In the genomic region with DNA sequence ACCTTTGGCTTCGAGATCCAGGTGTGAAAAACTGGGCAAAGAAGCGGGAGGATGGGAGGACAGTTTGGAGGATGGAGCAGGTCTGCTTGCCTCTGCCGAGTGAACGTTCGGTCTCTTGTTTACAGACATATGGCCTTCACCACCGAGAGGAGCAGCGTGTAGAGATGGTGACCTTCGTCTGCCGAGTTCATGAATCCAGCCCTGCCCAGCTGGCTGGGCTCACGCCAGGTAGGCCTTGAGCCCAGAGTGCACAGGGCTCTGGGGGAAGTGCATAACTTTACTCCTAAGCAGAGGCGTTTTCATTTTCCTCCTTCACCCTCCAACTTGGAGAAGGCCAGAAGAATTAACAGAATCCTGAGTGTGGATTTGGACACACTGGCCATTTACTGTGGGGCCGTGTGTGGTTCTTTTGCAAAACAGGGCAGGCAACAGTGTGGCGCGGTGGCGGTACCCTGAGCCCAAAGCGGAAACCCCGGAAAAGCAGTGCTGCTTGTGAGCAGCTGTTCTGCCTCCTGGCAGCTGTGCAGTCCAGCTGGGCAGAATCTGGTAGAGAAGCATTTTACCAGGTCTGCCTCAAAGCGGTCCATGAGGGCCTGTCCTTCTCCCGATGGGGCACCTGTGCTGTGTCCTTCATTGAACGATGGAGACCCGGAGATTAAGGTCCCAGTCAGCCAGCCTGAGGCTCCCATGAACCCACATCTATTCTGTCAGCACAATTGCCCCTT, we compare ENCODE assay signal across 11 mouse cellular contexts. TPM values are rescaled to one million over a fixed set of nuclear protein-coding genes. Genes with fewer than 3 reads are reported as not detected.
A peak's percentile ranks its signal among the peaks of the same experiment; 100 is the strongest.
DNase-seq lines count a peak whose midpoint lies in the region; ATAC-seq lines count a peak whose summit lies in the region.
"Had no signal": no experiment of that assay in that cellular context is flagged by ENCODE, and none has a peak within 500 bp of the region (broad histone marks: within the 10 kb centered on the region; RNA-seq: fewer than 3 reads in every experiment).

No protein-coding gene starts in this region.

- H3K9me3 ChIP-seq in liver, embryonic 16.5 days (replicated peaks; ENCODE audit: control insufficient read depth, low read length) = no peaks in the 10 kb centered on the region
- H3K9me3 ChIP-seq in liver, embryonic 12.5 days (replicated peaks) = no peaks in the 10 kb centered on the region
- no peaks in the 10 kb centered on the region for H3K9me3 ChIP-seq in embryonic facial prominence, embryonic 14.5 days (ENCODE audit: control insufficient read depth, low read length)
- H3K9me3 ChIP-seq in heart, embryonic 12.5 days (replicated peaks) = no peaks in the 10 kb centered on the region
- no peaks in the 10 kb centered on the region for H3K9me3 ChIP-seq in forebrain, embryonic 11.5 days (ENCODE audit: control insufficient read depth, low read length)

- peak; percentile 55 for DNase-seq in embryonic facial prominence, embryonic 14.5 days (ENCODE audit: low spot score)
- DNase-seq in skeletal muscle tissue, adult 2 months (ENCODE audit: low read depth, low spot score) = peak; percentile 82
- DNase-seq in forebrain, embryonic 11.5 days (ENCODE audit: low spot score) = no peak
- DNase-seq in right cerebral cortex, adult 18-20 months = no peak
- DNase-seq in layer of hippocampus, adult 9-10 months (ENCODE audit: low spot score) = no peak
- DNase-seq: layer of hippocampus, adult 9-11 months had no signal

- ATAC-seq in liver, embryonic 16.5 days (ENCODE audit: low read depth) = peak; percentile 51; the same call in 1 of the 2 replicates
- ATAC-seq in liver, embryonic 12.5 days = no peak
- ATAC-seq in embryonic facial prominence, embryonic 14.5 days (ENCODE audit: low read depth) = no peak
- ATAC-seq in heart, embryonic 12.5 days (ENCODE audit: insufficient number of reproducible peaks, low FRiP score) = no peak
- no peak for ATAC-seq in forebrain, embryonic 11.5 days (replicated peaks; ENCODE audit: low FRiP score)
- ATAC-seq: forebrain, embryonic 14.5 days; Patski had no signal

- H3K9ac ChIP-seq in liver, embryonic 16.5 days (ENCODE audit: low read depth, low read length) = no peak overlapping the region
- H3K9ac ChIP-seq in liver, embryonic 12.5 days = no peak overlapping the region
- peak overlapping the region; percentile 50; the same call in 1 of the 2 replicates for H3K9ac ChIP-seq in embryonic facial prominence, embryonic 14.5 days (ENCODE audit: low read depth, low read length)
- H3K9ac ChIP-seq in heart, embryonic 12.5 days = 0 out of 2 replicates have a peak overlapping the region, but pooled peaks have one; percentile 15
- H3K9ac ChIP-seq in forebrain, embryonic 11.5 days (ENCODE audit: low read length) = no peak overlapping the region

- H3K36me3 ChIP-seq in liver, embryonic 16.5 days (ENCODE audit: control insufficient read depth, insufficient read depth) = no peaks in the 10 kb centered on the region
- H3K36me3 ChIP-seq in liver, embryonic 12.5 days = peaks cover 10% of the 10 kb centered on the region; the same call in 1 of the 2 replicates
- peaks cover 43% of the 10 kb centered on the region for H3K36me3 ChIP-seq in embryonic facial prominence, embryonic 14.5 days (ENCODE audit: control insufficient read depth, insufficient read depth, low read length)
- peaks cover 42% of the 10 kb centered on the region for H3K36me3 ChIP-seq in heart, embryonic 12.5 days
- H3K36me3 ChIP-seq in forebrain, embryonic 11.5 days (ENCODE audit: control insufficient read depth, insufficient read depth, low read length) = peaks cover 3% of the 10 kb centered on the region

- WGBS in liver, embryonic 16.5 days (ENCODE audit: insufficient replicate concordance) = 69% methylated on average over 21 of the region's 21 CpGs
- WGBS in liver, embryonic 12.5 days (ENCODE audit: insufficient replicate concordance) = 78% methylated on average over 21 of the region's 21 CpGs
- WGBS in embryonic facial prominence, embryonic 14.5 days = 81% methylated on average over 20 of the region's 21 CpGs
- 85% methylated on average over 21 of the region's 21 CpGs for WGBS in heart, embryonic 12.5 days
- WGBS in forebrain, embryonic 11.5 days = 94% methylated on average over 21 of the region's 21 CpGs

- H3K27ac ChIP-seq in liver, embryonic 16.5 days (ENCODE audit: low read length) = no peak overlapping the region
- H3K27ac ChIP-seq in liver, embryonic 12.5 days = no peak overlapping the region
- H3K27ac ChIP-seq in embryonic facial prominence, embryonic 14.5 days (replicated peaks; ENCODE audit: low read depth, low read length) = peak overlapping the region; percentile 86
- H3K27ac ChIP-seq in heart, embryonic 12.5 days (ENCODE audit: poor library complexity, severe bottlenecking) = no peak overlapping the region
- H3K27ac ChIP-seq in forebrain, embryonic 11.5 days (ENCODE audit: low read depth, low read length) = no peak overlapping the region

- H3K4me2 ChIP-seq in liver, embryonic 16.5 days (ENCODE audit: low read depth, low read length) = no peak overlapping the region
- H3K4me2 ChIP-seq in liver, embryonic 12.5 days = no peak overlapping the region
- H3K4me2 ChIP-seq in embryonic facial prominence, embryonic 14.5 days (ENCODE audit: low read depth, low read length) = no peak overlapping the region
- no peak overlapping the region for H3K4me2 ChIP-seq in heart, embryonic 12.5 days
- H3K4me2 ChIP-seq in forebrain, embryonic 11.5 days (ENCODE audit: low read depth, low read length, severe bottlenecking) = no peak overlapping the region

- no peaks in the 10 kb centered on the region; the same call in none of the 2 replicates for H3K4me1 ChIP-seq in liver, embryonic 16.5 days (ENCODE audit: control insufficient read depth, low read depth, low read length)
- peaks cover 12% of the 10 kb centered on the region; the same call in 1 of the 2 replicates for H3K4me1 ChIP-seq in liver, embryonic 12.5 days
- peaks cover 27% of the 10 kb centered on the region for H3K4me1 ChIP-seq in embryonic facial prominence, embryonic 14.5 days (ENCODE audit: control insufficient read depth, insufficient read depth, low read length)
- peaks cover 45% of the 10 kb centered on the region for H3K4me1 ChIP-seq in heart, embryonic 12.5 days (replicated peaks)
- peaks cover 13% of the 10 kb centered on the region; the same call in 1 of the 2 replicates for H3K4me1 ChIP-seq in forebrain, embryonic 11.5 days (replicated peaks; ENCODE audit: control insufficient read depth, insufficient read depth, low read length)

- no peak overlapping the region for H3K4me3 ChIP-seq in liver, embryonic 16.5 days (ENCODE audit: low read depth, low read length)
- H3K4me3 ChIP-seq in liver, embryonic 12.5 days = no peak overlapping the region
- no peak overlapping the region for H3K4me3 ChIP-seq in embryonic facial prominence, embryonic 14.5 days (ENCODE audit: low read depth, low read length)
- no peak overlapping the region for H3K4me3 ChIP-seq in heart, embryonic 12.5 days
- no peak overlapping the region for H3K4me3 ChIP-seq in forebrain, embryonic 11.5 days (ENCODE audit: low read depth, low read length)

- peaks cover 20% of the 10 kb centered on the region for H3K27me3 ChIP-seq in liver, embryonic 16.5 days (ENCODE audit: control insufficient read depth, insufficient read depth, low read depth, low read length)
- peaks cover 48% of the 10 kb centered on the region for H3K27me3 ChIP-seq in liver, embryonic 12.5 days (replicated peaks)
- no peaks in the 10 kb centered on the region for H3K27me3 ChIP-seq in embryonic facial prominence, embryonic 14.5 days (replicated peaks; ENCODE audit: control insufficient read depth, insufficient read depth, low read length)
- H3K27me3 ChIP-seq in heart, embryonic 12.5 days (replicated peaks) = peaks cover 19% of the 10 kb centered on the region
- H3K27me3 ChIP-seq in forebrain, embryonic 11.5 days (ENCODE audit: control insufficient read depth, insufficient read depth, low read length) = no peaks in the 10 kb centered on the region
- H3K27me3 ChIP-seq: Patski had no signal

RNA-seq across cellular contexts. Expression of a gene that starts 5.0 kb away (rescaled TPM):
- polyA plus RNA-seq in liver, embryonic 16.5 days (2015; fragmentation: Nextera tagmentation; extraction: Ambion mirVana) = 0.36 and 0.54 TPM in 2 replicates
- polyA plus RNA-seq in liver, embryonic 12.5 days (2016; fragmentation: Nextera tagmentation; extraction: Ambion mirVana) = 0.81 and 1.3 TPM in 2 replicates
- 6.1 and 7.9 TPM in 2 replicates for polyA plus RNA-seq in embryonic facial prominence, embryonic 14.5 days (2014; fragmentation: Nextera tagmentation; extraction: Ambion mirVana)
- 6.6 and 7.3 TPM in 2 replicates for polyA plus RNA-seq in heart, embryonic 12.5 days (2016; fragmentation: Nextera tagmentation; extraction: Ambion mirVana)
- 4.6 and 5.6 TPM in 2 replicates for polyA plus RNA-seq in forebrain, embryonic 11.5 days (2014; fragmentation: Nextera tagmentation; extraction: Ambion mirVana)

RNA-seq across cellular contexts. Expression of a gene that starts 25.0 kb away (rescaled TPM):
- 0.67 and 0.69 TPM in 2 replicates for polyA plus RNA-seq in liver, embryonic 16.5 days (2015; fragmentation: Nextera tagmentation; extraction: Ambion mirVana)
- polyA plus RNA-seq in liver, embryonic 12.5 days (2016; fragmentation: Nextera tagmentation; extraction: Ambion mirVana) = 0.83 and 1.0 TPM in 2 replicates
- 11.5 and 12.4 TPM in 2 replicates for polyA plus RNA-seq in embryonic facial prominence, embryonic 14.5 days (2014; fragmentation: Nextera tagmentation; extraction: Ambion mirVana)
- 14.4 and 17.4 TPM in 2 replicates for polyA plus RNA-seq in heart, embryonic 12.5 days (2016; fragmentation: Nextera tagmentation; extraction: Ambion mirVana)
- 2.6 and 2.7 TPM in 2 replicates for polyA plus RNA-seq in forebrain, embryonic 11.5 days (2014; fragmentation: Nextera tagmentation; extraction: Ambion mirVana)

RNA-seq across cellular contexts. Expression of a gene that starts 55.0 kb away (rescaled TPM):
- 25.0 and 26.1 TPM in 2 replicates for polyA plus RNA-seq in liver, embryonic 16.5 days (2015; fragmentation: Nextera tagmentation; extraction: Ambion mirVana)
- 31.5 and 31.7 TPM in 2 replicates for polyA plus RNA-seq in liver, embryonic 12.5 days (2016; fragmentation: Nextera tagmentation; extraction: Ambion mirVana)
- polyA plus RNA-seq in embryonic facial prominence, embryonic 14.5 days (2014; fragmentation: Nextera tagmentation; extraction: Ambion mirVana) = 49.9 and 62.0 TPM in 2 replicates
- 46.6 and 49.7 TPM in 2 replicates for polyA plus RNA-seq in heart, embryonic 12.5 days (2016; fragmentation: Nextera tagmentation; extraction: Ambion mirVana)
- polyA plus RNA-seq in forebrain, embryonic 11.5 days (2014; fragmentation: Nextera tagmentation; extraction: Ambion mirVana) = 62.1 and 65.7 TPM in 2 replicates

RNA-seq across cellular contexts. Expression of a gene that starts 55.2 kb away (rescaled TPM):
- polyA plus RNA-seq in liver, embryonic 16.5 days (2015; fragmentation: Nextera tagmentation; extraction: Ambion mirVana) = 2.0 and 2.1 TPM in 2 replicates
- 1.9 and 2.2 TPM in 2 replicates for polyA plus RNA-seq in liver, embryonic 12.5 days (2016; fragmentation: Nextera tagmentation; extraction: Ambion mirVana)
- 10.2 and 10.7 TPM in 2 replicates for polyA plus RNA-seq in embryonic facial prominence, embryonic 14.5 days (2014; fragmentation: Nextera tagmentation; extraction: Ambion mirVana)
- 6.8 TPM in 2 replicates for polyA plus RNA-seq in heart, embryonic 12.5 days (2016; fragmentation: Nextera tagmentation; extraction: Ambion mirVana)
- 15.0 and 16.0 TPM in 2 replicates for polyA plus RNA-seq in forebrain, embryonic 11.5 days (2014; fragmentation: Nextera tagmentation; extraction: Ambion mirVana)

Comparison
In these comparisons a context has a peak if more than half of its experiments do, and no peak if none do; other contexts are left out.
1. H3K9ac ChIP-seq: peak in embryonic facial prominence, embryonic 14.5 days (single experiment) and heart, embryonic 12.5 days (single experiment); none in liver, embryonic 16.5 days (single experiment), liver, embryonic 12.5 days (single experiment) and forebrain, embryonic 11.5 days (single experiment).
2. DNase-seq: peak in embryonic facial prominence, embryonic 14.5 days (single experiment) and skeletal muscle tissue, adult 2 months (single experiment); none in forebrain, embryonic 11.5 days (single experiment), right cerebral cortex, adult 18-20 months (single experiment) and layer of hippocampus, adult 9-10 months (single experiment).